Mouse (Mus musculus): ENCODE results near the gene Kif3c. TPM values are rescaled to one million over a fixed set of nuclear protein-coding genes. Genes with fewer than 3 reads are reported as not detected.
A peak's percentile ranks its signal among the peaks of the same experiment; 100 is the strongest.

Kif3c gene
- polyA plus RNA-seq, 1 experiment from 2014 or later: 73.8 TPM

GRCm38 (mm10) chr12:3377755-3378154 is 12.8 kb downstream of the Kif3c start:
- H3K36me3 ChIP-seq (replicated peaks; ENCODE audit: control insufficient read depth, insufficient read depth): peaks cover 71% of the 10 kb centered on the region
- ATAC-seq (ENCODE audit: low FRiP score): no peak
- peaks cover 6% of the 10 kb centered on the region; the same call in 1 of the 2 replicates for H3K4me1 ChIP-seq (replicated peaks; ENCODE audit: control insufficient read depth, insufficient read depth, low read length)
- no peak overlapping the region for H3K27ac ChIP-seq
- no peak overlapping the region for H3K4me2 ChIP-seq (replicated peaks)
- 81% methylated on average over 5 of the region's 5 CpGs for WGBS
- no peak overlapping the region for H3K4me3 ChIP-seq (replicated peaks; ENCODE audit: low read length)
- H3K9ac ChIP-seq: no peak overlapping the region
- DNase-seq (ENCODE audit: low spot score): no peak
- H3K27me3 ChIP-seq (ENCODE audit: control insufficient read depth, insufficient read depth, low read length): no peaks in the 10 kb centered on the region
- H3K9me3 ChIP-seq (ENCODE audit: control insufficient read depth, low read length): no peaks in the 10 kb centered on the region

DNA sequence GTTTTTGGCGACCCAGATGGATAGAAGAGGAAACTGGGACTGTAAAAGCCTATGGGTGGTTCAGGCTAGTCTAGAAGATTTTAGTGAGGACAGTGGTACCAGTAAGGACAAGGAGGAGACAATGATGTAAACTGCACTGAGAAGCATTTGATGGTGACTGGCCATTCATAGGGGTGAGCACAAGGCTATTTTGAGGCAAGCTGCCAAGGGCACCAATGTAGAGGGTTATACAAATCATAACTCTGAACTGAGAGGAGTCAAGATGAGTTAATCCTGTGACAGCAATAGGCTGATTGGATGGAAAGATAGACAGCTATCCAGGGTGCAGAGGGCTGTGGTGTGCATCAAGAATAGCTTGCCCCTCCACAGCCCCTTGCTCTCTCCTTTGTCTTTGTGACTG is 19.9 kb downstream of the Kif3c start:
- Histone ChIP-seq H3K4me1 (replicated peaks; ENCODE audit: control insufficient read depth, insufficient read depth, low read length) (0 out of 2 replicates have a peak, but pooled peaks cover 9% of the 10 kb centered on the region), H3K4me3 (replicated peaks; ENCODE audit: low read length) (no peak overlapping the region), H3K9me3 (ENCODE audit: control insufficient read depth, low read length) (no peaks in the 10 kb centered on the region), H3K9ac (no peak overlapping the region), H3K27me3 (ENCODE audit: control insufficient read depth, insufficient read depth, low read length) (no peaks in the 10 kb centered on the region), H3K36me3 (replicated peaks; ENCODE audit: control insufficient read depth, insufficient read depth) (peaks cover 86% of the 10 kb centered on the region), H3K27ac (peak overlapping the region; percentile 51; the same call in 1 of the 2 replicates), H3K4me2 (replicated peaks) (no peak overlapping the region)
- ATAC-seq (ENCODE audit: low FRiP score) (no peak), DNase-seq (ENCODE audit: low spot score) (no peak)
- 81% methylated on average over 1 of the region's 1 CpGs for WGBS

DNA sequence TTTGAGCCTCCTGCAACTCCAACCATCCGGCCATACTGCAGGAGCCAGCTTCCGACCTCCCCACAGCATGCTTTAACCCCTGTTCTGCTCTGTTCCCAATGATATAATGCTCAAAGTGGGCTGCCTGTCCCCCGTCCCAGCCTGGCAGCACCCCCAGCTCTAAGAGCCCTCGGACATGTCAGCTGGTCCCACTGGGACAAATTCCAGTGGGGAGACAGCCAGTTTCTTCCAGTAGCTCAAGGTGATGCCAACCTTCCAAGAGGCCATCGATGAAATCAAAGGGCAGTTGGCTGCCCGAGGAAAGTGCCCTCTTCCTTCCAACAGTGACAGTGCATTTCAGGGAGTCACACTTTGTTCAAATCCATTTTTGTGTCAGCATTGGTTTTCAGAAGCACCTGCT is 20.3 kb downstream of the Kif3c start:
- Histone ChIP-seq H3K36me3 (replicated peaks; ENCODE audit: control insufficient read depth, insufficient read depth) (peaks cover 87% of the 10 kb centered on the region), H3K27me3 (ENCODE audit: control insufficient read depth, insufficient read depth, low read length) (no peaks in the 10 kb centered on the region), H3K9me3 (ENCODE audit: control insufficient read depth, low read length) (no peaks in the 10 kb centered on the region), H3K9ac (no peak overlapping the region), H3K4me2 (replicated peaks) (no peak overlapping the region), H3K27ac (peak overlapping the region; percentile 51; the same call in 1 of the 2 replicates), H3K4me3 (replicated peaks; ENCODE audit: low read length) (no peak overlapping the region), H3K4me1 (replicated peaks; ENCODE audit: control insufficient read depth, insufficient read depth, low read length) (0 out of 2 replicates have a peak, but pooled peaks cover 9% of the 10 kb centered on the region)
- WGBS: 81% methylated on average over 6 of the region's 6 CpGs
- DNase-seq (ENCODE audit: low spot score) (no peak), ATAC-seq (ENCODE audit: low FRiP score) (no peak)

DNA sequence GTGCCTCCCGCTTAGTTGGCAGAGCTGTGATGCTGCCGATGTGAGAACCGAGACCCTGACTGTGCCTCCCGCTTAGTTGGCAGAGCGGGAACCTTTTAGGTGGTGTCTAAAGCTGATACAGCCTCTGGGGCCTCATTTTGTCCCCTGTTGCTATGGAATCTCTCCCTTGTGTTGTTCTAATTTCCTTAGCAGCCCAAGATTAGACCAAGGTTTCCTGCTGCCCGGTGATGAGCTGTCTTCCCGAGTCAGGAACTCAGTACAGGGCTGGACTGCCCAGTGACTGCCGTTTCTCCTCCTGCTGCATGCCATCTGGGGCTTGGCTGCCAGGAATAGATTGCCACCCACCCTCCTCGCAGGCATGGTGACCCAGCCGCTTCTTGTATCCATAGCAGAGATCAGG is 21.0 kb downstream of the Kif3c start:
- 0 out of 2 replicates have a peak, but pooled peaks have one; percentile 29 for ATAC-seq (ENCODE audit: low FRiP score)
- H3K4me2 ChIP-seq (replicated peaks): no peak overlapping the region; the same call in 1 of the 2 replicates
- no peak for DNase-seq (ENCODE audit: low spot score)
- 49% methylated on average over 10 of the region's 10 CpGs for WGBS
- H3K36me3 ChIP-seq (replicated peaks; ENCODE audit: control insufficient read depth, insufficient read depth): peaks cover 90% of the 10 kb centered on the region
- no peak overlapping the region for H3K4me3 ChIP-seq (replicated peaks; ENCODE audit: low read length)
- H3K9ac ChIP-seq: no peak overlapping the region
- no peaks in the 10 kb centered on the region for H3K9me3 ChIP-seq (ENCODE audit: control insufficient read depth, low read length)
- H3K27ac ChIP-seq: peak overlapping the region; percentile 51
- H3K27me3 ChIP-seq (ENCODE audit: control insufficient read depth, insufficient read depth, low read length): no peaks in the 10 kb centered on the region
- 0 out of 2 replicates have a peak, but pooled peaks cover 9% of the 10 kb centered on the region for H3K4me1 ChIP-seq (replicated peaks; ENCODE audit: control insufficient read depth, insufficient read depth, low read length)

DNA sequence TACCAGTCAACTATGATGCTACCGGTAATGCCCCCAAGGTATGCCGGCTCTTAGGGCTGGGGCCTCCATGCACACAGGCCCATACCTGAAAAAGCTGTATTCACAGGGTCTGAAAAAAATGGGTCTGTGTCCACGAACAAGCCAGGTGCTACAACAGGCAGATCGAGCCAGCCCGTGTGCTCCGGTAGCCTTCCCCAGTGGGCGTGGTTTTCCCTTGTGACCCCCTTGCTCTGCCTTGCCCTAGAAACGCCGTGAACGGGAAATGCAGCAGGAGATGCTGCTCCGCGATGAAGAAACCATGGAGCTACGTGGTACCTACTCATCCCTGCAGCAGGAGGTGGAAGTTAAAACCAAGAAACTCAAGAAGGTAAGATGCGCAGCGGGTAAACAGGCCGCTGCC is 23.0 kb downstream of the Kif3c start:
- DNase-seq (ENCODE audit: low spot score) (no peak), ATAC-seq (ENCODE audit: low FRiP score) (no peak)
- H3K9ac ChIP-seq: no peak overlapping the region
- H3K4me1 ChIP-seq (replicated peaks; ENCODE audit: control insufficient read depth, insufficient read depth, low read length): 0 out of 2 replicates have a peak, but pooled peaks cover 9% of the 10 kb centered on the region
- no peak overlapping the region for H3K27ac ChIP-seq
- no peaks in the 10 kb centered on the region for H3K27me3 ChIP-seq (ENCODE audit: control insufficient read depth, insufficient read depth, low read length)
- no peaks in the 10 kb centered on the region for H3K9me3 ChIP-seq (ENCODE audit: control insufficient read depth, low read length)
- 91% methylated on average over 16 of the region's 16 CpGs for WGBS
- H3K36me3 ChIP-seq (replicated peaks; ENCODE audit: control insufficient read depth, insufficient read depth): peaks cover 87% of the 10 kb centered on the region
- H3K4me2 ChIP-seq (replicated peaks): no peak overlapping the region
- no peak overlapping the region for H3K4me3 ChIP-seq (replicated peaks; ENCODE audit: low read length)

GRCm38 (mm10) chr12:3389394-3389793 is 24.5 kb downstream of the Kif3c start:
- Histone ChIP-seq H3K4me1 (replicated peaks; ENCODE audit: control insufficient read depth, insufficient read depth, low read length) (0 out of 2 replicates have a peak, but pooled peaks cover 9% of the 10 kb centered on the region), H3K4me3 (replicated peaks; ENCODE audit: low read length) (no peak overlapping the region), H3K4me2 (replicated peaks) (no peak overlapping the region), H3K9me3 (ENCODE audit: control insufficient read depth, low read length) (no peaks in the 10 kb centered on the region), H3K27me3 (ENCODE audit: control insufficient read depth, insufficient read depth, low read length) (no peaks in the 10 kb centered on the region), H3K27ac (no peak overlapping the region), H3K9ac (no peak overlapping the region), H3K36me3 (replicated peaks; ENCODE audit: control insufficient read depth, insufficient read depth) (peaks cover 89% of the 10 kb centered on the region)
- WGBS: 95% methylated on average over 12 of the region's 12 CpGs
- DNase-seq (ENCODE audit: low spot score) (no peak), ATAC-seq (ENCODE audit: low FRiP score) (no peak)

DNA sequence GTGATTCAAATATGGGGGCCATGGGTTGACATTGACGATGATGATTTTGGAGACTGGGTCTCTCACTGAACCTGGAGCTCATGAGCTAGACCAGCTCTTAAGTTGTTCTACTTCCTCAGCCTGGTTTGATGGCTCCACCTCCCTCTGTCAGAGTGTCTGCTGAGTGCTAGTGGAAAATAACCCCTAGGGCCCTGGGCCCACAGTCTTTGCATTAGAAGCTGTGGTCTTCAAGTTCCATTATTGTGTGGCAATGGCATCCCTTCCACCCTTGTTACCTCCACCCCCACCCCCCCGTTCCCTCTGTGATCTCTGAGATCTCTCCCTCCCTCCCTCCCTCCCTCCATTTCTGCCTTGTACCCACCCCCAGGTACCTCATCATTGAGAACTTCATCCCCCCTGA is 25.1 kb downstream of the Kif3c start:
- ATAC-seq (ENCODE audit: low FRiP score) (no peak), DNase-seq (ENCODE audit: low spot score) (no peak)
- Histone ChIP-seq H3K4me3 (replicated peaks; ENCODE audit: low read length) (no peak overlapping the region), H3K9me3 (ENCODE audit: control insufficient read depth, low read length) (no peaks in the 10 kb centered on the region), H3K4me2 (replicated peaks) (no peak overlapping the region), H3K4me1 (replicated peaks; ENCODE audit: control insufficient read depth, insufficient read depth, low read length) (0 out of 2 replicates have a peak, but pooled peaks cover 9% of the 10 kb centered on the region), H3K27me3 (ENCODE audit: control insufficient read depth, insufficient read depth, low read length) (no peaks in the 10 kb centered on the region), H3K36me3 (replicated peaks; ENCODE audit: control insufficient read depth, insufficient read depth) (peaks cover 91% of the 10 kb centered on the region), H3K9ac (no peak overlapping the region), H3K27ac (no peak overlapping the region)
- WGBS: 89% methylated on average over 2 of the region's 2 CpGs

- peak; percentile 85 for DNase-seq (ENCODE audit: low spot score)
- peaks cover 91% of the 10 kb centered on the region for H3K36me3 ChIP-seq (replicated peaks; ENCODE audit: control insufficient read depth, insufficient read depth)
- H3K4me2 ChIP-seq (replicated peaks): no peak overlapping the region
- H3K9me3 ChIP-seq (ENCODE audit: control insufficient read depth, low read length): no peaks in the 10 kb centered on the region
- peak; percentile 75 for ATAC-seq (ENCODE audit: low FRiP score)
- H3K27me3 ChIP-seq (ENCODE audit: control insufficient read depth, insufficient read depth, low read length): no peaks in the 10 kb centered on the region
- H3K4me1 ChIP-seq (replicated peaks; ENCODE audit: control insufficient read depth, insufficient read depth, low read length): 0 out of 2 replicates have a peak, but pooled peaks cover 5% of the 10 kb centered on the region
- no peak overlapping the region for H3K4me3 ChIP-seq (replicated peaks; ENCODE audit: low read length)
- 30% methylated on average over 12 of the region's 12 CpGs for WGBS
- H3K27ac ChIP-seq: no peak overlapping the region
- no peak overlapping the region for H3K9ac ChIP-seq
Observed at GRCm38 (mm10) chr12:3390577-3391262, 25.8 kb downstream of the Kif3c start.

DNA sequence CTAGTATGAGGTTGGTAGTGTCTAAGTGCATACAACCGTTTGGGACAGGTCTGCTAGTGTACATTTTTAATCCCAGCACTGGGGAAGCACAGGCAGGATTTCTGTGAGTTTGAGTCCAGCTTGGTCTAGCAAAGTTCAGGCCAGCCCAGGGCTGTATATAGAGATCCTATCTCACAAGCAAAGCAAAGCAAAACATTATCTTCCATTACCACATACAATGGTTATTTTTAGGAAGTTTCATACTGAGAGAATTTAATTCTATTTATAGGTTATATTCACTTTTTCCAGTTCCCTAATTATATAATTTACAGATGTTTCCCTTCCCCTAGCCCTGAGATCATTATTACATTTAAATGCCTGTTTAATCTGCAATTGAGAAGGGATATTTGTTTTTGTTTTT is 26.3 kb downstream of the Kif3c start:
- no peak; the same call in 1 of the 2 replicates for ATAC-seq (ENCODE audit: low FRiP score)
- Histone ChIP-seq H3K36me3 (replicated peaks; ENCODE audit: control insufficient read depth, insufficient read depth) (peaks cover 87% of the 10 kb centered on the region), H3K4me3 (replicated peaks; ENCODE audit: low read length) (no peak overlapping the region), H3K9ac (no peak overlapping the region), H3K4me2 (replicated peaks) (no peak overlapping the region), H3K4me1 (replicated peaks; ENCODE audit: control insufficient read depth, insufficient read depth, low read length) (no peaks in the 10 kb centered on the region), H3K9me3 (ENCODE audit: control insufficient read depth, low read length) (no peaks in the 10 kb centered on the region), H3K27me3 (ENCODE audit: control insufficient read depth, insufficient read depth, low read length) (no peaks in the 10 kb centered on the region), H3K27ac (no peak overlapping the region)
- 79% methylated on average over 1 of the region's 1 CpGs for WGBS
- DNase-seq (ENCODE audit: low spot score): no peak
